Mouse (Mus musculus) G1E (cell line): ENCODE data around the gene Inmt.

Experiments
- CTCF ChIP-seq: IDR thresholded peaks from 2 replicates; pipeline ENCODE4 v1.5.1; 2012; ENCODE audit warnings: low read depth, low read length, inconsistent platforms, mixed read lengths
- GATA1 ChIP-seq: IDR thresholded peaks from 2 replicates; pipeline ENCODE4 v1.6.1; 2012; ENCODE audit warnings: borderline replicate concordance, low read length, inconsistent platforms, mixed read lengths
- GATA2 ChIP-seq: IDR thresholded peaks from 2 replicates; pipeline ENCODE4 v1.6.1; 2012; ENCODE audit warnings: low read depth, low read length, inconsistent platforms, borderline replicate concordance
- POLR2AphosphoS5 ChIP-seq: IDR thresholded peaks from 2 replicates; pipeline ENCODE4 v1.6.1; 2012; ENCODE audit warnings: low read depth, low read length, inconsistent platforms; ENCODE audit not compliant: insufficient replicate concordance
- TAL1 ChIP-seq: conservative IDR thresholded peaks from 2 replicates; pipeline ENCODE4 v1.6.1; 2012; ENCODE audit warnings: low read depth, low read length, inconsistent platforms, mixed read lengths

- TF ChIP-seq CTCF (no peak), TAL1 (no peak), GATA1 (no peak), GATA2 (no peak), POLR2AphosphoS5 (no peak)
These were observed 1.7 kb downstream of the Inmt start for GRCm38 (mm10) chr6:55173171-55173570.
